Mouse (Mus musculus): ENCODE results near the gene Zfp300.

Gene Zfp300

GRCm38 (mm10) chrX:21088983-21089866 is at the start of gene Zfp300:
Gene Zfp300 (minus strand): TSS chrX:21089527.
- peak; percentile 52 for DNase-seq (ENCODE audit: low spot score in 2 of 2)

- no peak for DNase-seq (ENCODE audit: low spot score in 2 of 2)
Measured at GRCm38 (mm10) chrX:21115520-21115919, 26.2 kb upstream of the Zfp300 start, which contains the start of gene Ssxa1. Gene Ssxa1 (plus strand): TSS chrX:21115820.

- no peak for DNase-seq (ENCODE audit: low spot score in 2 of 2)
Measured at GRCm38 (mm10) chrX:21089867-21090239, 526 bp upstream of the Zfp300 start.

- no peak for DNase-seq (ENCODE audit: low spot score in 2 of 2)
Measured at GRCm38 (mm10) chrX:21088645-21088982, 713 bp downstream of the Zfp300 start.

GRCm38 (mm10) chrX:21068106-21068505 is 21.2 kb downstream of the Zfp300 start, which contains the start of gene Spaca5:
Gene Spaca5 (plus strand): TSS chrX:21068406.
- no peak for DNase-seq (ENCODE audit: low spot score in 2 of 2)

- no peak for DNase-seq (ENCODE audit: low spot score in 2 of 2)
Measured at GRCm38 (mm10) chrX:21062544-21062890, 26.8 kb downstream of the Zfp300 start.

GRCm38 (mm10) chrX:21061866-21062543 is 27.3 kb downstream of the Zfp300 start, which contains the start of gene Zfp182:
Gene Zfp182 (minus strand): TSS chrX:21062316.
- peak; percentile 67 to 69 for DNase-seq (ENCODE audit: low spot score in 2 of 2)

GRCm38 (mm10) chrX:21061460-21061859 is 27.9 kb downstream of the Zfp300 start:
- DNase-seq (ENCODE audit: low spot score in 2 of 2) = no peak
